Mouse (Mus musculus): ENCODE measurements around the gene Gigyf2. TPM values are rescaled to one million over a fixed set of nuclear protein-coding genes. Genes with fewer than 3 reads are reported as not detected.

Gene Gigyf2
- 43.1 and 47.0 TPM in 2 replicates for polyA plus RNA-seq (2015; fragmentation: Nextera tagmentation; extraction: Ambion mirVana)

- Histone ChIP-seq H3K4me3 (replicated peaks; ENCODE audit: low read length) (peak within 1 kb of the TSS; percentile 98), H3K9ac (ENCODE audit: low read length) (peak within 1 kb of the TSS; percentile 99), H3K9me3 (replicated peaks; ENCODE audit: control insufficient read depth, low read length) (no peaks in the 10 kb centered on the region), H3K4me2 (ENCODE audit: low read depth, low read length) (peak within 1 kb of the TSS; percentile 56), H3K4me1 (ENCODE audit: control insufficient read depth, insufficient read depth, low read length) (peaks cover 5% of the 10 kb centered on the region; the same call in 1 of the 2 replicates), H3K27ac (ENCODE audit: low read length) (peak within 1 kb of the TSS; percentile 93), H3K27me3 (ENCODE audit: control insufficient read depth, insufficient read depth, low read length) (no peaks in the 10 kb centered on the region), H3K36me3 (ENCODE audit: control insufficient read depth, insufficient read depth, low read length) (no peaks in the 10 kb centered on the region; the same call in 1 of the 2 replicates)
- under 1% methylated on average over 36 of the region's 36 CpGs for WGBS
- peak; percentile 99 for ATAC-seq (ENCODE audit: insufficient read depth, low FRiP score)
Observed at GRCm38 (mm10) chr1:87326742-87327163, at the start of gene Gigyf2. TSS of gene Gigyf2 (plus strand) at chr1:87326998.

DNA sequence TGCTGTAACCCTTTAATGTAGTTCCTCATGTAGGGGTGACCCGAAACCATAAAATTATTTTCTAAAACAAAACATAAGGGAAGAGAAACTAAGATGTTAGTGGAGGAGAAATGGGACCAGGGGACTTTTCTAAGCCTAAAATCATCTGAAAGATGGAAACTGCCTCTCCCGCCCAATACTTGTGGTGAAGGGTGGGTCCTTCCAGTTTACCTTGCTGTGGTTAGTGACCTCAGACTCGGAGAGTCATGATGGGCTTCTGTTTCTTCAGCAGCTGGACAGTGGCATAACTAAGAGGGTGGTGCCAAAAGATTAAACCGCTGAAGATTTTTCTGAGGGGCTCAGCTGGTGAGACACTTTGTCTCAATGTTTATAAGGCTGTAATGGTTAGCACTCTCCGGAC lies 46.5 kb upstream of the Gigyf2 start:
- no peak for ATAC-seq (ENCODE audit: insufficient read depth, low FRiP score)
- Histone ChIP-seq H3K4me2 (ENCODE audit: low read depth, low read length) (no peak overlapping the region), H3K36me3 (ENCODE audit: control insufficient read depth, insufficient read depth, low read length) (no peaks in the 10 kb centered on the region), H3K27ac (ENCODE audit: low read length) (no peak overlapping the region), H3K9ac (ENCODE audit: low read length) (no peak overlapping the region), H3K4me1 (ENCODE audit: control insufficient read depth, insufficient read depth, low read length) (no peaks in the 10 kb centered on the region), H3K27me3 (ENCODE audit: control insufficient read depth, insufficient read depth, low read length) (no peaks in the 10 kb centered on the region), H3K4me3 (replicated peaks; ENCODE audit: low read length) (no peak overlapping the region), H3K9me3 (replicated peaks; ENCODE audit: control insufficient read depth, low read length) (no peaks in the 10 kb centered on the region)
- 65% methylated on average over 5 of the region's 5 CpGs for WGBS

GRCm38 (mm10) chr1:87281599-87282412 lies 45.0 kb upstream of the Gigyf2 start:
- Histone ChIP-seq H3K27me3 (ENCODE audit: control insufficient read depth, insufficient read depth, low read length) (no peaks in the 10 kb centered on the region), H3K36me3 (ENCODE audit: control insufficient read depth, insufficient read depth, low read length) (no peaks in the 10 kb centered on the region), H3K9me3 (replicated peaks; ENCODE audit: control insufficient read depth, low read length) (no peaks in the 10 kb centered on the region), H3K9ac (ENCODE audit: low read length) (peak overlapping the region; percentile 23; the same call in 1 of the 2 replicates), H3K4me1 (ENCODE audit: control insufficient read depth, insufficient read depth, low read length) (no peaks in the 10 kb centered on the region), H3K4me3 (replicated peaks; ENCODE audit: low read length) (no peak overlapping the region), H3K4me2 (ENCODE audit: low read depth, low read length) (peak overlapping the region; percentile 27; the same call in 1 of the 2 replicates), H3K27ac (ENCODE audit: low read length) (no peak overlapping the region)
- ATAC-seq (ENCODE audit: insufficient read depth, low FRiP score), result no peak
- WGBS, result 33% methylated on average over 20 of the region's 20 CpGs

DNA sequence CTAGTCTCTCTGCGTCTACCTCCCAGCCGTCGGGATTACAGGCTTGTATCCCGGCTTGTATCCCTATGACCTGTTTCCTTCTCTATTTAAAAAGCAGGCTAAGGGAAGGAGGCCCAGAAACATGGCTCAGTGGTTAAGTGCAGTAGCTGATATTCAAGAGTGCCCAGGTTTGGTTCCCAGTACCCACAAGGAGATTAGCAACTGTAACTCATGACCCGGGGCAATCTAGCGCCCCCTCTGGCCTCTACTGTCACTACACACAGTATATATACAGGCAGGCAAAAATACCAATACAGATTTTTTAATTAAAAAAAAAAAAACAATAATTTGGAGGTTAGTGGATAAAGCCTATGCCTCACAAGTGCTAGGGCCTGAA lies 44.4 kb upstream of the Gigyf2 start:
- H3K4me2 ChIP-seq (ENCODE audit: low read depth, low read length), result no peak overlapping the region
- no peaks in the 10 kb centered on the region for H3K9me3 ChIP-seq (replicated peaks; ENCODE audit: control insufficient read depth, low read length)
- no peak overlapping the region for H3K9ac ChIP-seq (ENCODE audit: low read length)
- H3K27me3 ChIP-seq (ENCODE audit: control insufficient read depth, insufficient read depth, low read length), result no peaks in the 10 kb centered on the region
- H3K27ac ChIP-seq (ENCODE audit: low read length), result no peak overlapping the region
- no peak overlapping the region for H3K4me3 ChIP-seq (replicated peaks; ENCODE audit: low read length)
- 73% methylated on average over 6 of the region's 6 CpGs for WGBS
- ATAC-seq (ENCODE audit: insufficient read depth, low FRiP score), result no peak
- H3K4me1 ChIP-seq (ENCODE audit: control insufficient read depth, insufficient read depth, low read length), result no peaks in the 10 kb centered on the region
- H3K36me3 ChIP-seq (ENCODE audit: control insufficient read depth, insufficient read depth, low read length), result no peaks in the 10 kb centered on the region

- H3K9ac ChIP-seq (ENCODE audit: low read length), result no peak overlapping the region
- no peak overlapping the region for H3K27ac ChIP-seq (ENCODE audit: low read length)
- H3K4me3 ChIP-seq (replicated peaks; ENCODE audit: low read length), result no peak overlapping the region
- H3K9me3 ChIP-seq (replicated peaks; ENCODE audit: control insufficient read depth, low read length), result no peaks in the 10 kb centered on the region
- H3K4me1 ChIP-seq (ENCODE audit: control insufficient read depth, insufficient read depth, low read length), result no peaks in the 10 kb centered on the region
- no peak overlapping the region for H3K4me2 ChIP-seq (ENCODE audit: low read depth, low read length)
- WGBS, result 76% methylated on average over 10 of the region's 10 CpGs
- no peaks in the 10 kb centered on the region for H3K36me3 ChIP-seq (ENCODE audit: control insufficient read depth, insufficient read depth, low read length)
- ATAC-seq (ENCODE audit: insufficient read depth, low FRiP score), result no peak
- no peaks in the 10 kb centered on the region for H3K27me3 ChIP-seq (ENCODE audit: control insufficient read depth, insufficient read depth, low read length)
Observed at GRCm38 (mm10) chr1:87283410-87283960, 43.3 kb upstream of the Gigyf2 start.

- Histone ChIP-seq H3K4me1 (ENCODE audit: control insufficient read depth, insufficient read depth, low read length) (no peaks in the 10 kb centered on the region), H3K27ac (ENCODE audit: low read length) (no peak overlapping the region), H3K27me3 (ENCODE audit: control insufficient read depth, insufficient read depth, low read length) (no peaks in the 10 kb centered on the region), H3K4me2 (ENCODE audit: low read depth, low read length) (no peak overlapping the region), H3K9me3 (replicated peaks; ENCODE audit: control insufficient read depth, low read length) (no peaks in the 10 kb centered on the region), H3K4me3 (replicated peaks; ENCODE audit: low read length) (no peak overlapping the region), H3K9ac (ENCODE audit: low read length) (no peak overlapping the region), H3K36me3 (ENCODE audit: control insufficient read depth, insufficient read depth, low read length) (no peaks in the 10 kb centered on the region)
- 67% methylated on average over 2 of the region's 2 CpGs for WGBS
- ATAC-seq (ENCODE audit: insufficient read depth, low FRiP score), result no peak
Observed at GRCm38 (mm10) chr1:87287105-87287504, 39.7 kb upstream of the Gigyf2 start.

DNA sequence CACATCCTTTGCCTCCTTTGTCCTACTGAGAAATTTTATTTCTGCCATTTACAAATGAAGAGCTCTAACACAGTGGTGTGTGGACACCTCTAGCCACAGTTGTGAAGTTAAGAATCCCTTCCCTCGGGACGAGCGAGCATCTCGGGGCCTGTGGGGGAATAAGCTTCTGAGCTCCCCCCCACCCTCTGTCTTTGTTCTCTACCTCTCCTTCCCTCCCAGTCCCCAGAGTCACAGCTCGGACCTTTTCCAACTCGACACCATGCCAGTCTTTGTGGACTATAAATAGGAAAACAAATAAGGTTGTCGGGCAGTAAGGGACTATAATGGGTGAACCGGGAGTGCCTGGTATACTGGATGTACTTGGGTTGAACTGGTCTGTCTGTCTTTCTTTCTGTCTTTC lies 35.4 kb upstream of the Gigyf2 start:
- Histone ChIP-seq H3K4me1 (ENCODE audit: control insufficient read depth, insufficient read depth, low read length) (no peaks in the 10 kb centered on the region), H3K4me2 (ENCODE audit: low read depth, low read length) (no peak overlapping the region), H3K4me3 (replicated peaks; ENCODE audit: low read length) (no peak overlapping the region), H3K27me3 (ENCODE audit: control insufficient read depth, insufficient read depth, low read length) (no peaks in the 10 kb centered on the region), H3K9ac (ENCODE audit: low read length) (no peak overlapping the region), H3K9me3 (replicated peaks; ENCODE audit: control insufficient read depth, low read length) (no peaks in the 10 kb centered on the region), H3K27ac (ENCODE audit: low read length) (no peak overlapping the region), H3K36me3 (ENCODE audit: control insufficient read depth, insufficient read depth, low read length) (no peaks in the 10 kb centered on the region)
- 68% methylated on average over 8 of the region's 8 CpGs for WGBS
- no peak for ATAC-seq (ENCODE audit: insufficient read depth, low FRiP score)

- ATAC-seq (ENCODE audit: insufficient read depth, low FRiP score), result no peak
- WGBS, result 69% methylated on average over 15 of the region's 15 CpGs
- H3K9me3 ChIP-seq (replicated peaks; ENCODE audit: control insufficient read depth, low read length), result no peaks in the 10 kb centered on the region
- H3K9ac ChIP-seq (ENCODE audit: low read length), result no peak overlapping the region
- no peaks in the 10 kb centered on the region for H3K36me3 ChIP-seq (ENCODE audit: control insufficient read depth, insufficient read depth, low read length)
- no peak overlapping the region for H3K27ac ChIP-seq (ENCODE audit: low read length)
- no peaks in the 10 kb centered on the region for H3K27me3 ChIP-seq (ENCODE audit: control insufficient read depth, insufficient read depth, low read length)
- no peaks in the 10 kb centered on the region for H3K4me1 ChIP-seq (ENCODE audit: control insufficient read depth, insufficient read depth, low read length)
- no peak overlapping the region for H3K4me2 ChIP-seq (ENCODE audit: low read depth, low read length)
- no peak overlapping the region for H3K4me3 ChIP-seq (replicated peaks; ENCODE audit: low read length)
Observed at GRCm38 (mm10) chr1:87292420-87293190, 34.2 kb upstream of the Gigyf2 start.
